Mouse (Mus musculus) liver, adult 2 months (tissue): ENCODE measurements around the gene Gm20721. TPM values are rescaled to one million over a fixed set of nuclear protein-coding genes. Genes with fewer than 3 reads are reported as not detected.
"Not testable (repeated sequence)": the region's sequence is repeated elsewhere in the genome, so short reads cannot be mapped to it uniquely, and the experiment has no call there.

ENCODE experiments used
- DNase-seq: peaks from one replicate; pipeline ENCODE4 v3.0.0-alpha.2; 2011; ENCODE audit warnings: low read depth, low spot score; ENCODE audit errors: extremely low read depth
- H3K27ac ChIP-seq: fragments of 200-500 bp; replicated peaks from 2 replicates; pipeline ENCODE4 v1.5.1; 2012; ENCODE audit warnings: low read depth, mild to moderate bottlenecking, control low read depth, inconsistent platforms, low read length; ENCODE audit not compliant: insufficient read depth
- H3K27me3 ChIP-seq: fragments of 200-500 bp; 2 replicates; pipeline ENCODE4 v1.6.1; 2012; ENCODE audit warnings: mild to moderate bottlenecking, moderate library complexity, low read length, inconsistent platforms; ENCODE audit not compliant: control insufficient read depth, insufficient read depth
- H3K36me3 ChIP-seq: fragments of 200-500 bp; 2 replicates; pipeline ENCODE4 v1.6.1; 2012; ENCODE audit warnings: low read length, inconsistent platforms; ENCODE audit not compliant: control insufficient read depth, insufficient read depth
- H3K4me1 ChIP-seq: fragments of 200-500 bp; 2 replicates; pipeline ENCODE4 v1.6.1; 2011; ENCODE audit warnings: low read length; ENCODE audit not compliant: control insufficient read depth, insufficient read depth
- H3K4me3 ChIP-seq: fragments of 200-500 bp; 2 replicates; pipeline ENCODE4 v1.5.1; 2011; ENCODE audit warnings: low read depth, mild to moderate bottlenecking, control low read depth, low read length, moderate library complexity; ENCODE audit not compliant: insufficient read depth
- H3K79me2 ChIP-seq: fragments of 200-500 bp; 2 replicates; pipeline ENCODE4 v1.6.1; 2012; ENCODE audit warnings: inconsistent platforms, mild to moderate bottlenecking, low read length, moderate library complexity; ENCODE audit not compliant: control insufficient read depth, insufficient read depth
- H3K9ac ChIP-seq: fragments of 200-500 bp; 2 replicates; pipeline ENCODE4 v1.6.1; 2012; ENCODE audit warnings: low read depth, mild to moderate bottlenecking, control low read depth, inconsistent platforms, low read length
- CTCF ChIP-seq: fragments of 200-500 bp; IDR thresholded peaks from 2 replicates; pipeline ENCODE4 v1.5.1; 2011; ENCODE audit warnings: low read depth, low read length, control low read depth
- POLR2A ChIP-seq: fragments of 200-500 bp; IDR thresholded peaks from 2 replicates; pipeline ENCODE4 v1.6.1; 2011; ENCODE audit warnings: low read length, control low read depth; ENCODE audit not compliant: insufficient read depth; ENCODE audit errors: extremely low read depth
- WGBS: fragments of 180-500 bp; shearing (Covaris S2); methylation state at CpG from one replicate; pipeline ENCODE4 v1.1.7; 2018; 5-methylcytosine and 5-hydroxymethylcytosine counted together
- polyA plus RNA-seq: library from polyadenylated mRNA; depleted of rRNA; stranded (reverse); fragments of >200 nt; gene quantifications from 2 replicates; pipeline ENCODE4 v1.2.3, GENCODE M21; 2012
- total RNA-seq: library from RNA; depleted of rRNA; stranded (reverse); fragments of >200 nt; gene quantifications from 2 replicates; pipeline ENCODE4 v1.2.3, GENCODE M21; 2014

Gene Gm20721
- total and polyA plus RNA-seq, 2 experiments, result 0.31 TPM; not detected in 1

DNA sequence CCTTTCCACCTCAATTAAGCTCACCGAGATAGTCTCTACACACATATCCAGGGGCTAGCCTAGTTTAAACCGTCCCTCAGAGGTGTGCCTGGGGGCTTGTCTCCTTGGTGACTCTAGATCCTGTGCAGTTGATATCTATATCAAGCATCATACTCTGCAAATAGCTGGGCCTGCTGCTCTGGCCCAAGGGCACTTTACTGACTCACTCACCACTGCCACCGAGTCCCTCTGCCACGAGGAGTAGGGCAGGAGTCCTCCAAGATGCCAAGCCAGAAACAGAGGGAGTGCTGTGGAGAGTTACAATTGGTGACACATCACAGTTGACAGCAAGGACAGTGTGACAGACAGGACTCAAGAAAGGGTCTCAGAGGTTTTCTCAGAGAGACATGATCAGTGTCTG lies 13.1 kb upstream of the Gm20721 start:
- TF ChIP-seq CTCF, result no peak
- no peak for TF ChIP-seq POLR2A
- H3K4me3 ChIP-seq, result no peak overlapping the region

DNA sequence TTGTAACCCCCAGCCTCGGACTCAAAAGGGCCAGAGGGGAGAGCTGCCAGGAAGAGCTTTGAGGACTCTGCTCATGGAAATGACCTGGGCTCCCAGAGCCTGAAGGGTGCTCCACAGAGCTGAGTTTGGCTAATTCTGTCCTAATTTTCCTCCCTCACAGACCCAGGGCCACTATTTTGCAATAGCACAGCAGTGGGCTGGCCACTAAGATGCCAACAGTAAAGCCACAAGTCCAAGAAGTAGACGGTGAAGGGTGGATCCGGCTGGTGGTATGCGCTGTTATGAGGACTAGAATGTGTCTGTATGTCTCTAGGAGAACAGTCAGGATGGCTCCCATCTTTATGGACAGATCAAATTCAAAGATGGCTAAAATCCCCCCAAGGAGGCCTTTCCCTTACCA lies 12.0 kb upstream of the Gm20721 start:
- no peaks in the 10 kb centered on the region for H3K4me1 ChIP-seq
- no peak for TF ChIP-seq POLR2A
- TF ChIP-seq CTCF, result no peak
- DNase-seq, result no peak
- no peak overlapping the region for H3K4me3 ChIP-seq
- H3K27ac ChIP-seq, result no peak overlapping the region
- WGBS, result 89% methylated on average over 4 of the region's 4 CpGs
- no peaks in the 10 kb centered on the region for H3K36me3 ChIP-seq
- no peaks in the 10 kb centered on the region for H3K27me3 ChIP-seq
- H3K79me2 ChIP-seq, result no peaks in the 10 kb centered on the region
- no peak overlapping the region for H3K9ac ChIP-seq

More for the DNA sequence above, 13.1 kb upstream of the Gm20721 start:
- Histone ChIP-seq H3K9ac (no peak overlapping the region), H3K4me1 (no peaks in the 10 kb centered on the region), H3K27ac (no peak overlapping the region), H3K27me3 (no peaks in the 10 kb centered on the region), H3K36me3 (no peaks in the 10 kb centered on the region), H3K79me2 (no peaks in the 10 kb centered on the region)
- DNase-seq, result no peak
- 82% methylated on average over 4 of the region's 4 CpGs for WGBS

DNA sequence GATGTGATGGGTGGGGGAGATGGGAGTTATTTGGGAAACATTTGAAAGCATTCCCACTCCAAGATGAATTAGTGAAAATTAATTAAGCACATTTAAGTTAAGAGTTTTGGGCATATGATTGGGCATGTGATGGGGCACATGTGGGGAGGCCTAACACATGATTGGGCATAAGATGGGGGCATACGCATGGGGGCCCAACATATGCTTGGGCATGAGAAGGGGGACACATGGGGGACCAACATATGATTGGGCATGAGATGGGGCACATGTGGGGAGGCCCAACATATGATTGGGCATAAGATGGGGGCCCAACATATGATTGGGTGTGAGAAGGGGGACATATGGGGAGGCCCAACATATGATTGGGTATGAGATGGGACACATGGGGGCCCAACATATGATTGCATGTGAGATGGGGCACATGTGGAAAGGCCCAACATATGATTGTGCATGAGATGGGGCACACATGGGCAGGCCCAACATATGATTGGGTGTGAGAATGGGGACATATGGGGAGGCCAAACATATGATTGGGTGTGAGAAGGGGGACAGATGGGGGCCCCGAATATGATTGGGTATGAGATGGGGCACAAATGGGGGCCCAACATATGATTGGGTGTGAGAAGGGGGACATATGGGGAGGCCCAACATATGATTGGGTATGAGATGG lies 622 bp upstream of the Gm20721 start:
- H3K79me2 ChIP-seq, H3K9ac ChIP-seq, H3K4me3 ChIP-seq, H3K4me1 ChIP-seq, H3K27ac ChIP-seq, DNase-seq, H3K27me3 ChIP-seq: not testable (repeated sequence)
- H3K36me3 ChIP-seq, result peaks cover 22% of the 10 kb centered on the region
- WGBS, result 99% methylated on average over 2 of the region's 2 CpGs

DNA sequence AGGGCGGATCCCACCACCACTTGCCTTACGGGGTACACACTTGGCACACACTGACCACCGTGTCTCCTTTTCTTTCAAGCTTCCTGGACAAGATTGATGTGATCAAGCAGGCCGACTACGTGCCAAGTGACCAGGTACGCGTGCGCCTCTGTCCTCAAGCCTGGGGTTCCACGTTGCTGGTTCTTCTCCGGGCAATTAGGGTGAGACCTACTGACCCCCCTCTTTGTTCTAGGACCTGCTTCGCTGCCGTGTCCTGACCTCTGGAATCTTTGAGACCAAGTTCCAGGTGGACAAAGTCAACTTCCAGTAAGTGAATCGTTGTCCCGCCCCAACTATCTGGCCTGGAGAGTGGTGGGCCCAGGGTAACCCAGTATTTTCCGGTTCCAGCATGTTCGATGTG lies 1.5 kb downstream of the Gm20721 start:
- Histone ChIP-seq H3K79me2 (peaks cover 13% of the 10 kb centered on the region; the same call in 1 of the 2 replicates), H3K27ac (no peak overlapping the region), H3K4me1 (peaks cover 6% of the 10 kb centered on the region), H3K27me3 (no peaks in the 10 kb centered on the region), H3K9ac (no peak overlapping the region), H3K4me3 (no peak overlapping the region), H3K36me3 (peaks cover 23% of the 10 kb centered on the region)
- no peak for DNase-seq
- WGBS, result 94% methylated on average over 16 of the region's 16 CpGs
- TF ChIP-seq POLR2A (no peak), CTCF (no peak)

DNA sequence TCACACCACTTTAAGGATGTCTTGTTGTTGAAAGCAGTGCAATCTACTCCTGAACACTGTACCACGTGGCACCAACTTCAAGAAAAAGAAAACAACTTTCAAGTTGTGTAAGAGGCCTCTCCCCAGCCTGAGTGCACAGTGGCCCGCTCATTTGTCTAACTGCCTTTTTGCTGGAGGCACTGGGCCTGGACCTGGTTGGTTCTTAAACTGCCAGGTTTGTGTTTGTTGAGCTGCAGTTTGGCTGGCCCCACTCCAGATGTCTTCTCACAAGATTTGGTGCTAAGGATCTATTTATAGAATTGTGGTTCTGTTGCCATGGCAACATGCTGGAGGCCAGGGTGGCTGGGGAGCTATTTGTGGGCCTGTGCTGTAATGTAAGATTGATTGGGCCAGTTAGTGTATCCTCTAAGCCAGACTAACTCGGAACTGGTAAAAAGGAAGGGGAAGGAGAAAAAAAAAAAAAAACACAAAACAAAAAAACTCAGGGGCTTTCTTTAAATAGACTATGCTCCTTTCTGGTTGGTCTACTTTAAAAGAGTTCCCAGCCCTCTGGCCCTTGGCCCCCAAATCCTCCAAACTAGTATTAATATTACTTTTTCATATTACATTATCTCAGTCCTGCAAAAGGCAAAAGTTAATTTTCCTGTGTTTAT lies 2.4 kb downstream of the Gm20721 start:
- 3% methylated on average over 3 of the region's 3 CpGs for WGBS
- H3K36me3 ChIP-seq, result peaks cover 23% of the 10 kb centered on the region
- peak overlapping the region; percentile 9 for H3K27ac ChIP-seq
- TF ChIP-seq CTCF, result no peak
- no peak for TF ChIP-seq POLR2A
- no peaks in the 10 kb centered on the region for H3K27me3 ChIP-seq
- peaks cover 6% of the 10 kb centered on the region for H3K4me1 ChIP-seq
- H3K9ac ChIP-seq, result no peak overlapping the region
- peaks cover 20% of the 10 kb centered on the region; the same call in 1 of the 2 replicates for H3K79me2 ChIP-seq
- no peak overlapping the region for H3K4me3 ChIP-seq
- DNase-seq, result peak; percentile 76

DNA sequence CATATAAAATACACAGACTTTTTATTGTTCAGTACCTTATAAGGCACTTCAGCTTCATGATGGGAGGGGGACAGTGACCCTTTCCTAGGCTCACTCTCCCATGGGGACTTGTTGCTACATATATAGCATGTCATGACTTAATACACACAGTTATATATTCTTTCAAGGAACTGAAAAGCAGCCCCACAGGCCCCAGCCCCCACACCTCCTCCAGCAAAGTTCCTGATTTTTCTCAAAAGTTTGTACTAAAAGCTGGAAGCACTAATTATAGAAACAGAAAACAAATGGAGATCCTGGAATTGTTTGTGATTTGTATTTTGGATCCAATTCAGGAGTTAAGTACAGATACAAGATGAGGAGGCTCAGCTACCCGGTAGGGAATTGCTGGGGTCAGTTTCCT lies 2.9 kb downstream of the Gm20721 start:
- TF ChIP-seq POLR2A, result no peak
- no peak for TF ChIP-seq CTCF
- Histone ChIP-seq H3K27ac (peak overlapping the region; percentile 9), H3K4me3 (no peak overlapping the region), H3K9ac (no peak overlapping the region), H3K27me3 (no peaks in the 10 kb centered on the region), H3K4me1 (peaks cover 6% of the 10 kb centered on the region), H3K36me3 (peaks cover 23% of the 10 kb centered on the region), H3K79me2 (peaks cover 25% of the 10 kb centered on the region; the same call in 1 of the 2 replicates)
- WGBS, result 30% methylated on average over 1 of the region's 1 CpGs
- DNase-seq, result no peak
